Mouse (Mus musculus) midbrain, embryonic 14.5 days (tissue): ENCODE measurements around the gene Fryl. TPM values are rescaled to one million over a fixed set of nuclear protein-coding genes. Genes with fewer than 3 reads are reported as not detected.

Experiments used
- ATAC-seq: fragments of 200-750 bp; cut with Nextera tagmentation; 2 replicates; pipeline ENCODE4 v1.8.0; 2017; ENCODE audit warnings: moderate number of reproducible peaks, moderate library complexity; ENCODE audit not compliant: low FRiP score, low TSS enrichment
- DNase-seq: peaks from one replicate; pipeline ENCODE4 v3.0.0-alpha.2; 2015
- H3K27ac ChIP-seq: fragments of 300-500 bp; sonication (generic); replicated peaks from 2 replicates; pipeline ENCODE4 v1.5.1; 2014; ENCODE audit warnings: mild to moderate bottlenecking, low read depth, low read length, moderate library complexity
- H3K27me3 ChIP-seq: fragments of 300-500 bp; sonication (generic); 2 replicates; pipeline ENCODE4 v1.6.1; 2014; ENCODE audit warnings: low read length, control low read depth, mixed read lengths; ENCODE audit not compliant: control insufficient read depth, insufficient read depth
- H3K36me3 ChIP-seq: fragments of 300-500 bp; sonication (generic); 2 replicates; pipeline ENCODE4 v1.6.1; 2014; ENCODE audit warnings: low read length, control low read depth; ENCODE audit not compliant: control insufficient read depth, insufficient read depth
- H3K4me1 ChIP-seq: fragments of 300-500 bp; sonication (generic); 2 replicates; pipeline ENCODE4 v1.6.1; 2014; ENCODE audit warnings: mild to moderate bottlenecking, antibody characterized with exemption, low read length, control low read depth; ENCODE audit not compliant: control insufficient read depth, insufficient read depth
- H3K4me2 ChIP-seq: fragments of 300-500 bp; sonication (generic); 2 replicates; pipeline ENCODE4 v1.6.1; 2014; ENCODE audit warnings: mild to moderate bottlenecking, low read length, moderate library complexity
- H3K4me3 ChIP-seq: fragments of 300-500 bp; sonication (generic); replicated peaks from 2 replicates; pipeline ENCODE4 v1.5.1; 2014; ENCODE audit warnings: low read depth, low read length
- H3K9ac ChIP-seq: fragments of 300-500 bp; sonication (generic); replicated peaks from 2 replicates; pipeline ENCODE4 v1.6.1; 2014; ENCODE audit warnings: mild to moderate bottlenecking, low read length, moderate library complexity
- H3K9me3 ChIP-seq: fragments of 300-500 bp; sonication (generic); 2 replicates; pipeline ENCODE4 v1.6.1; 2016; ENCODE audit warnings: low read length, control low read depth, mixed read lengths; ENCODE audit not compliant: control insufficient read depth
- WGBS: fragments of 180-500 bp; shearing (Covaris S2); extraction: QIAGEN DNeasy Blood & Tissue Kit; methylation state at CpG from one replicate; pipeline ENCODE4 v1.1.7; 2014; 5-methylcytosine and 5-hydroxymethylcytosine counted together
- polyA plus RNA-seq: library from polyadenylated mRNA; unstranded; fragments of >200 nt; fragmentation: Nextera tagmentation; extraction: Ambion mirVana; gene quantifications from 2 replicates; pipeline ENCODE4 v1.2.1, GENCODE M21; 2014

Gene Fryl
- polyA plus RNA-seq, 1 experiment from 2014 or later = 48.5 TPM

- no peaks in the 10 kb centered on the region for H3K27me3 ChIP-seq
- no peak overlapping the region for H3K4me2 ChIP-seq
- no peak for DNase-seq
- 85% methylated on average over 17 of the region's 17 CpGs for WGBS
- peaks cover 23% of the 10 kb centered on the region for H3K4me1 ChIP-seq
- H3K27ac ChIP-seq = no peak overlapping the region
- H3K4me3 ChIP-seq = no peak overlapping the region
- no peak for ATAC-seq
- H3K36me3 ChIP-seq = no peaks in the 10 kb centered on the region
- no peak overlapping the region for H3K9ac ChIP-seq
- no peaks in the 10 kb centered on the region for H3K9me3 ChIP-seq
Measured at GRCm38 (mm10) chr5:73233018-73233881, 23.2 kb downstream of the Fryl start.

- Histone ChIP-seq H3K9ac (no peak overlapping the region), H3K27me3 (no peaks in the 10 kb centered on the region), H3K4me1 (peaks cover 30% of the 10 kb centered on the region), H3K27ac (no peak overlapping the region), H3K4me2 (no peak overlapping the region), H3K36me3 (no peaks in the 10 kb centered on the region), H3K4me3 (no peak overlapping the region), H3K9me3 (no peaks in the 10 kb centered on the region)
- ATAC-seq (no peak), DNase-seq (no peak)
- 26% methylated on average over 9 of the region's 9 CpGs for WGBS
Measured at GRCm38 (mm10) chr5:73232267-73232666, 24.2 kb downstream of the Fryl start.

GRCm38 (mm10) chr5:73231835-73232234, 24.6 kb downstream of the Fryl start:
- Histone ChIP-seq H3K9me3 (no peaks in the 10 kb centered on the region), H3K27ac (no peak overlapping the region), H3K9ac (no peak overlapping the region), H3K27me3 (no peaks in the 10 kb centered on the region), H3K4me3 (no peak overlapping the region), H3K36me3 (no peaks in the 10 kb centered on the region), H3K4me1 (peaks cover 26% of the 10 kb centered on the region), H3K4me2 (no peak overlapping the region)
- 13% methylated on average over 6 of the region's 6 CpGs for WGBS
- DNase-seq (no peak), ATAC-seq (no peak)

GRCm38 (mm10) chr5:73230171-73230570, 26.2 kb downstream of the Fryl start:
- H3K9me3 ChIP-seq = no peaks in the 10 kb centered on the region
- H3K9ac ChIP-seq = no peak overlapping the region
- no peaks in the 10 kb centered on the region for H3K36me3 ChIP-seq
- peaks cover 24% of the 10 kb centered on the region for H3K4me1 ChIP-seq
- ATAC-seq (no peak), DNase-seq (no peak)
- H3K27ac ChIP-seq = no peak overlapping the region
- WGBS = 36% methylated on average over 4 of the region's 4 CpGs
- H3K4me3 ChIP-seq = no peak overlapping the region
- H3K27me3 ChIP-seq = no peaks in the 10 kb centered on the region
- H3K4me2 ChIP-seq = no peak overlapping the region

GRCm38 (mm10) chr5:73229467-73229866, 27.0 kb downstream of the Fryl start:
- Histone ChIP-seq H3K9me3 (no peaks in the 10 kb centered on the region), H3K4me1 (peaks cover 24% of the 10 kb centered on the region), H3K4me3 (no peak overlapping the region), H3K27ac (no peak overlapping the region), H3K4me2 (no peak overlapping the region), H3K36me3 (no peaks in the 10 kb centered on the region), H3K9ac (no peak overlapping the region), H3K27me3 (no peaks in the 10 kb centered on the region)
- DNase-seq (no peak), ATAC-seq (no peak)
- WGBS = 83% methylated on average over 6 of the region's 6 CpGs

GRCm38 (mm10) chr5:73228291-73229049, 27.9 kb downstream of the Fryl start:
- Histone ChIP-seq H3K9ac (no peak overlapping the region), H3K4me1 (peaks cover 22% of the 10 kb centered on the region), H3K4me2 (no peak overlapping the region), H3K4me3 (no peak overlapping the region), H3K36me3 (no peaks in the 10 kb centered on the region), H3K9me3 (no peaks in the 10 kb centered on the region), H3K27ac (peak overlapping the region; percentile 52), H3K27me3 (no peaks in the 10 kb centered on the region)
- ATAC-seq (no peak), DNase-seq (no peak)
- 76% methylated on average over 12 of the region's 12 CpGs for WGBS

GRCm38 (mm10) chr5:73227518-73228101, 28.8 kb downstream of the Fryl start:
- Histone ChIP-seq H3K27me3 (no peaks in the 10 kb centered on the region), H3K9me3 (no peaks in the 10 kb centered on the region), H3K36me3 (no peaks in the 10 kb centered on the region), H3K9ac (no peak overlapping the region), H3K4me1 (peaks cover 18% of the 10 kb centered on the region), H3K4me2 (no peak overlapping the region), H3K27ac (no peak overlapping the region), H3K4me3 (no peak overlapping the region)
- DNase-seq (no peak), ATAC-seq (no peak)
- 56% methylated on average over 11 of the region's 11 CpGs for WGBS

- no peaks in the 10 kb centered on the region for H3K36me3 ChIP-seq
- no peak overlapping the region for H3K9ac ChIP-seq
- no peak overlapping the region for H3K27ac ChIP-seq
- ATAC-seq (no peak), DNase-seq (no peak)
- H3K4me1 ChIP-seq = peaks cover 6% of the 10 kb centered on the region; the same call in 1 of the 2 replicates
- 78% methylated on average over 6 of the region's 6 CpGs for WGBS
- no peaks in the 10 kb centered on the region for H3K9me3 ChIP-seq
- no peak overlapping the region for H3K4me3 ChIP-seq
- no peaks in the 10 kb centered on the region for H3K27me3 ChIP-seq
- no peak overlapping the region for H3K4me2 ChIP-seq
Measured at GRCm38 (mm10) chr5:73223065-73223464, 33.4 kb downstream of the Fryl start.
